Mouse (Mus musculus): ENCODE data around the gene Gm10961.

- no peak for TF ChIP-seq POLR2A (IDR thresholded peaks at IDR 0.05; ENCODE audit: borderline replicate concordance, low read depth, low read length)
- TF ChIP-seq CTCF (IDR thresholded peaks at IDR 0.05; ENCODE audit: low read depth, low read length), result no peak
These were observed 8.6 kb upstream of the Gm10961 start for GRCm38 (mm10) chr3:107622537-107622936.
